Mouse (Mus musculus) kidney, embryonic 15.5 days (tissue): ENCODE measurements around the gene Rnf44. TPM values are rescaled to one million over a fixed set of nuclear protein-coding genes. Genes with fewer than 3 reads are reported as not detected.
A peak's percentile ranks its signal among the peaks of the same experiment; 100 is the strongest.

ENCODE experiments used
- ATAC-seq: fragments of 200-750 bp; cut with Nextera tagmentation; replicated peaks from 2 replicates; pipeline ENCODE4 v1.8.0; 2017; ENCODE audit warnings: moderate TSS enrichment; ENCODE audit not compliant: low FRiP score
- H3K27ac ChIP-seq: fragments of 300-500 bp; sonication (generic); 2 replicates; pipeline ENCODE4 v1.5.1; 2015; ENCODE audit warnings: mild to moderate bottlenecking, inconsistent platforms
- H3K27me3 ChIP-seq: fragments of 300-500 bp; sonication (generic); 2 replicates; pipeline ENCODE4 v1.6.1; 2015; ENCODE audit warnings: inconsistent platforms
- H3K36me3 ChIP-seq: fragments of 300-500 bp; sonication (generic); 2 replicates; pipeline ENCODE4 v1.6.1; 2015; ENCODE audit warnings: inconsistent platforms
- H3K4me1 ChIP-seq: fragments of 300-500 bp; sonication (generic); 2 replicates; pipeline ENCODE4 v1.6.1; 2015; ENCODE audit warnings: inconsistent platforms
- H3K4me2 ChIP-seq: fragments of 300-500 bp; sonication (generic); 2 replicates; pipeline ENCODE4 v1.6.1; 2015; ENCODE audit warnings: moderate library complexity, mild to moderate bottlenecking, inconsistent platforms
- H3K4me3 ChIP-seq: fragments of 300-500 bp; sonication (generic); replicated peaks from 2 replicates; pipeline ENCODE4 v1.5.1; 2015; ENCODE audit warnings: mild to moderate bottlenecking, inconsistent platforms
- H3K9ac ChIP-seq: fragments of 300-500 bp; sonication (generic); 2 replicates; pipeline ENCODE4 v1.6.1; 2015; ENCODE audit warnings: mild to moderate bottlenecking, inconsistent platforms
- H3K9me3 ChIP-seq: fragments of 300-500 bp; sonication (generic); replicated peaks from 2 replicates; pipeline ENCODE4 v1.6.1; 2016; ENCODE audit warnings: inconsistent platforms
- WGBS: fragments of 180-500 bp; shearing (Covaris S2); methylation state at CpG from one replicate; pipeline ENCODE4 v1.1.7; 2015; ENCODE audit warnings: mixed read lengths; 5-methylcytosine and 5-hydroxymethylcytosine counted together
- polyA plus RNA-seq: library from polyadenylated mRNA; unstranded; fragments of >200 nt; fragmentation: Nextera tagmentation; extraction: Ambion mirVana; gene quantifications from 2 replicates; pipeline ENCODE4 v1.2.1, GENCODE M21; 2015

Gene Rnf44
- polyA plus RNA-seq, 1 experiment from 2014 or later = 83.8 TPM

DNA sequence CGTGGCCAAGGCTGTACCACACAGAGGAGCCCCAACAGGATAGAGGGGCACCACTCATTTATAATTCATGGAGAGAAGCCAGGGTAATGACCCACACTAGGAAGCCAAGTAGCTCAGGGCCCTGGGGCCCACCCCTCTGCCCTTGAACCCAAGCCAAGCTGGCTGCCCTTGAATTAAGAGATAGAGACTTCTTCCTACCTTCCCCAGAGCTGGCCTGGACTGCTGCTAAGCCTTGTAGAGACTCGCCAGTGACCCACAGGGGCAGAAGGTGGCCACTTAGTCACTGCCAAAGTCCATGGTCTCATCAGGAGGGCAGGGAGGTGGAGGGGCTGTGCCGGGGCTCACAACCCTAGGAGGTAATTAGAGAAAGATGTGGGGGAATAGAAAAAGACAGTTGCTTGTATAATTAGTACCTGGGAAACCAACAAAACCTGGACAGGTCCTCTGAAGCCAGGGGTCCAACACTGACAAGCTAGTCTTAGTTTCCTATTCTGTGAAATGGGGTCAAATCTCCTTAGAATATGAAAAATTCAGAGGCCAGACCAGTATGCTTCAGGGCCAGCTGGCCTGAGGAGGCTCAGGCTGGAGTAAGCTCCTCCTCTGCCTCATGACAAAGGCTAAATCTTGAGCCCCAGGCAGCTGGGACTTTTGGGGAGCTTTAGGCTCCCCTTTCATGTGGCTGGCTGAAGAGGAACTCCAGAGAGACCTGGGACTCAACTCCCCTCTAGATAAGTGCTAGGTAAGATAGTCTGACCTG, 9.4 kb downstream of the Rnf44 start:
- H3K9me3 ChIP-seq = no peaks in the 10 kb centered on the region
- H3K27me3 ChIP-seq = no peaks in the 10 kb centered on the region
- peaks cover 50% of the 10 kb centered on the region for H3K36me3 ChIP-seq
- H3K4me3 ChIP-seq = 0 out of 2 replicates have a peak overlapping the region, but pooled peaks have one; percentile 98
- H3K4me2 ChIP-seq = peak overlapping the region; percentile 62
- 68% methylated on average over 3 of the region's 3 CpGs for WGBS
- peaks cover 34% of the 10 kb centered on the region for H3K4me1 ChIP-seq
- H3K9ac ChIP-seq = no peak overlapping the region
- ATAC-seq = no peak
- no peak overlapping the region for H3K27ac ChIP-seq

DNA sequence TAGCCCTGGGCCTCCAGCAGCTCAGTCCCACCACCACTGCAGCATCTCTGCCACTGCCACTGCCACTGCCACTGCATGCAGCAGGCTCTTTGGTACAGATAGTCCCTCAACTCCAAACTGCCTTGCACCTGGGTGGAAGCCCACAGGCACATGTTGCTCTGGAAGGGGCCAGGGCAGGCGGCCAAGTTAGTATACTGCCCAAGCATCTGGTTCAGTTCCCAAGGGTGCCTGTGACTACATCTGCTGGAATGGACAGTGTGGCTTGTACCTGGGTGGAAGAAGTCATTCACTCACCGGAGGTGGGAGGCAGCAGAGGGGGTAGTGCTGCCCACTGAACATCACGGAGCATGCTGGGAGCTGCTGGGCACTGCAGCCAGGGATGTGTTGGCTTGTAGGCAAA, 10.4 kb downstream of the Rnf44 start:
- ATAC-seq = no peak
- Histone ChIP-seq H3K27ac (no peak overlapping the region), H3K27me3 (no peaks in the 10 kb centered on the region), H3K4me2 (no peak overlapping the region), H3K36me3 (peaks cover 60% of the 10 kb centered on the region), H3K9ac (no peak overlapping the region), H3K4me1 (peaks cover 28% of the 10 kb centered on the region), H3K9me3 (no peaks in the 10 kb centered on the region), H3K4me3 (no peak overlapping the region)
- WGBS = 86% methylated on average over 3 of the region's 3 CpGs

DNA sequence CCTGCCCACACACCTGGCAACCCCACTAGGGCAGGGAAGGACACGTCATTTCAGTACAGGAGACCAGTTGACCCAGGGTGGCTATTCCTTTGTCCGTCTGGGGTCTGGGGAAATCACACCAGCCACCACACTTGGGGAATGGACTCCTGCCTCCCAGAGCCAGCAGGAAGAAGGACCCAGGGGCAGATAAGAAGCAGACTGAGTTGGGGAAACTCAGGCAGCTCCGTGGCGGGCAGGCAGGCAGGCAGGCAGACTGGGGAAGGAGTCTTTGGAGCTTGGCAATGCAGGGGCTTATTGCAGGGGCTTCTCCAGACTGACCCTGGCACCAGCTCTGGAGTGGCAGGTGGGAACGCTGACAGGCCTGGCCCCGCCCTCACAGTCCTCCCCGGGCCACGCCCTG, 12.4 kb downstream of the Rnf44 start:
- no peak overlapping the region for H3K4me3 ChIP-seq
- H3K4me1 ChIP-seq = peaks cover 27% of the 10 kb centered on the region
- H3K36me3 ChIP-seq = peaks cover 61% of the 10 kb centered on the region
- H3K27me3 ChIP-seq = no peaks in the 10 kb centered on the region
- no peak overlapping the region for H3K27ac ChIP-seq
- H3K4me2 ChIP-seq = no peak overlapping the region
- H3K9me3 ChIP-seq = no peaks in the 10 kb centered on the region
- ATAC-seq = no peak
- no peak overlapping the region for H3K9ac ChIP-seq
- WGBS = 76% methylated on average over 7 of the region's 8 CpGs

DNA sequence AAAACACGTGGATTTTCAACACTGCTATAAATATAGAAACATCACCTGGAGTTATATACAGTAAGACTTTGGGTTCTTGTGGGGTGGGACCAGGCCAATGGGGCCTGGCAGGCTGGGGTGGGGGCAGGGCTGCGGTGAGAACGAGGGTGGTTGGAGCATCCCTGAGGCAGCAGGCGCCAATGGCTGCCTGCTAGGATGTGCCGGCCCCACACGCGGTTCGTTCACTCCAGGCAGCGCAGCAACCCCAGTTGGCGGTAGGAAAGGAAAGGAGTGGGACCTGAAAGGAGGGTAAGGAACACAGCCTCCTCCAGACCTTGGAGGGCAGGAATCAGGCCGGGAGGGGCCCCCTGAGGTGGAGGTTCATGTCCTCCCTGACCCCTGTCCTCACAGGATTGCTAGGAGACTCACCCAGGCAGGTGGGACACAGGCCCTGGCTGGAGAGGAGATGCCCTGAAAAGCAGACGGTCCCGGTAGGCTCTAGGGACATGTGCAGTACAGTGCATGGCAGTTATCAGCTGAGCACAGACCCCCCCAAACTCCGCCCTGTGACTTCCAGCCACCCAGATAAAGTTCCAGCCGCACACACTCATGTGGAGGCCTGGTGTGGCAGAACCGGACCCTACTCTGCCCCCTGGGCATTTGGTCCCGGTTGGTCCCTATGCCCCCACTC, 13.4 kb downstream of the Rnf44 start:
- no peak overlapping the region for H3K4me2 ChIP-seq
- ATAC-seq = no peak; the same call in 1 of the 2 replicates
- no peak overlapping the region for H3K4me3 ChIP-seq
- H3K27me3 ChIP-seq = no peaks in the 10 kb centered on the region
- no peak overlapping the region for H3K27ac ChIP-seq
- 84% methylated on average over 17 of the region's 17 CpGs for WGBS
- H3K4me1 ChIP-seq = peaks cover 17% of the 10 kb centered on the region
- H3K36me3 ChIP-seq = peaks cover 61% of the 10 kb centered on the region
- no peak overlapping the region for H3K9ac ChIP-seq
- no peaks in the 10 kb centered on the region for H3K9me3 ChIP-seq

DNA sequence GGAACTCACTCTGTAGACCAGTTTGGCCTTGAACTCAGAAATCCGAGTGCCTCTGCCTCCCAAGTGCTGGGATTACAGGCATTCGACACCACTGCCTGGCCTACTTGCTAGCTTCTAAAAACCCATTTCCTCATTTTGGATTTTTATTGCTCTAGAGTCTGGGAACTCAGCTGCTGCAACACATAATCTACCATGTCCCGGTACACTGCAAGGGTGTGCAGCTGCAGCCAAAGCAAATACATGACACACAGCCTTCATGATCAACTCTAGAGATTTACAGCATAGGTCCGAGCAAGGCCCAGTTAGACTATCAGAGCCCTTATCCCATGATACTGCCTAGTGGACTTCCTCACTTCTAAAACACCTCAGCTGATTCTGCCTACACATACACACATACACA, 15.4 kb downstream of the Rnf44 start:
- ATAC-seq = no peak
- H3K27ac ChIP-seq = no peak overlapping the region; the same call in 1 of the 2 replicates
- no peak overlapping the region for H3K4me3 ChIP-seq
- H3K9ac ChIP-seq = no peak overlapping the region
- 0 out of 2 replicates have a peak, but pooled peaks cover 2% of the 10 kb centered on the region for H3K4me1 ChIP-seq
- WGBS = 44% methylated on average over 4 of the region's 4 CpGs
- no peaks in the 10 kb centered on the region for H3K9me3 ChIP-seq
- peaks cover 49% of the 10 kb centered on the region for H3K36me3 ChIP-seq
- H3K4me2 ChIP-seq = no peak overlapping the region
- H3K27me3 ChIP-seq = no peaks in the 10 kb centered on the region

DNA sequence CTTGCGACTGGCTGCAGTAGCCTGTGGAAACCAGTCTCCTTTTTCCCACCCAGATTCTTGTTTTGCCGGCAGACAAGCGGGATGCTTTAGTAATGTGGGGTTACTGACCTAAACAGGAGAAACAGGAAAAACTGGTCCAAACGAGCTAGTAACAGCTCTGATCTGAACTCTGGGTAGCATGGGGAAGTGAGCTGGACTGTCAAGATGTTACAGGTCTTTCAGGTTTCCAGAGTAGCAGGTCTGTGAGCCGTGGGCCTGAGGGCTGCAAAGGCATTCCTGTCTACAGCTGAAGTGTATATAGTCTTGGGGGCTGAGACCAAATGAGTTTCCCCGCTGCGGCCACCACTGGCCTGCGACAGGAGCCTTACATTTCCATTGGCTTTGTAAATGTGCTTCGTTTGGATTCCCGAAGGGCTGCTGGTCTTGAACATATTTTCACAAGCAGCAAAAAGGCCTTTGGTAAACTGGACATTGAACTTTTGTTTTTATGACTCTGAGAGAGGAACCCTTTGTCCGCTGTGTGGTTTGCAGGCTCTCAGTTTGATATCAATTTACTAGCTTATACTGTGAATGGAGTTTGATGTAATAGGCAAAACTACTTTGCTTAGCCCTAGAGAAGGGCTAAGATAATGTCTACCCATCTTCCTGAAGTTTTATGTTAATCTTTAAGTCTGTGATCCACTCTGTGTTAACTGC, 17.7 kb downstream of the Rnf44 start:
- peak; percentile 54; the same call in 1 of the 2 replicates for ATAC-seq
- Histone ChIP-seq H3K4me2 (no peak overlapping the region), H3K27me3 (no peaks in the 10 kb centered on the region), H3K9ac (no peak overlapping the region), H3K9me3 (no peaks in the 10 kb centered on the region), H3K36me3 (peaks cover 26% of the 10 kb centered on the region), H3K27ac (peak overlapping the region; percentile 73), H3K4me3 (no peak overlapping the region), H3K4me1 (0 out of 2 replicates have a peak, but pooled peaks cover 2% of the 10 kb centered on the region)
- WGBS = 52% methylated on average over 11 of the region's 11 CpGs

DNA sequence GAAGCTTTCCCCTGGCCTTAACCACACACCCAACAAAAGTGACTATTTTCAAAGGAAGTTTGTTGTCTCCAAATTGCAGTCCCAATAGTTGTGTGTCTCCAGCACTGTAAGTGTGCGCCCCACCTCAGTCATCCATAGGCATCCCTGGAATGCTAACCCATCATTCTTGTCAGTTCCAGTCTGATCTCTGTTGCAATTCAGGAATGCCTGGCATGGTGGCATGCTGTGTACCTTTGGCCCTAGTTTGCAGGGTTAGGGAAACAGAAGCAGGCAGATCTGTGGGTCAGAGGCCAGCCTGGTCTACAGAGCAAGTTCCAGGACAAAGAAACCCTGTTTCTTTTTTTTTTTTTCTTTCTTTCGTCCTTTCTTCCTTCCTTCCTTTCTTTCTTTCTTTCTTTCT, 23.2 kb downstream of the Rnf44 start:
- Histone ChIP-seq H3K9ac (no peak overlapping the region), H3K4me1 (no peaks in the 10 kb centered on the region), H3K4me2 (no peak overlapping the region), H3K36me3 (peaks cover 2% of the 10 kb centered on the region; the same call in 1 of the 2 replicates), H3K9me3 (no peaks in the 10 kb centered on the region), H3K27me3 (no peaks in the 10 kb centered on the region), H3K4me3 (no peak overlapping the region), H3K27ac (no peak overlapping the region)
- ATAC-seq = no peak
- WGBS = 81% methylated on average over 2 of the region's 2 CpGs

DNA sequence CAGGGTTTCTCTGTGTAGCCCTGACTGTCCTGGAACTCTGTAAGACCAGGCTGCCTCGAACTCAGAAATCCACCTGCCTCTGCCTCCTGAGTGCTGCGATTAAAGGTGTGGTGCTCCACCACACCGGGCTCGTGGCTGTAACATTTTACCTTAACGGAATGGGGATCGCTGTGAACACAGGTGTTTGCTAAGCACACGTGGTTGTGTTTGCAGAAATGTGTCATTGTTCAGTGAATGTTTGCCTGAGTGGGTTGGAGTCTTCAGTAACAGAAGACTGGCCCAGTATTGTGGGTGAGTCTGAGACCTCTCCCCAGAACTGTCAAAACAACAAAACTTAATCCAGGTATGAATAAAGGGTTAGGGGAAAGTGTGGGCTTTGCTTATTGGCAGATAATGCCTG, 28.6 kb downstream of the Rnf44 start:
- no peak overlapping the region for H3K4me2 ChIP-seq
- H3K4me1 ChIP-seq = peaks cover 20% of the 10 kb centered on the region
- peaks cover 41% of the 10 kb centered on the region for H3K36me3 ChIP-seq
- no peak overlapping the region for H3K4me3 ChIP-seq
- ATAC-seq = no peak
- no peak overlapping the region for H3K9ac ChIP-seq
- no peak overlapping the region for H3K27ac ChIP-seq
- WGBS = 93% methylated on average over 7 of the region's 7 CpGs
- no peaks in the 10 kb centered on the region for H3K9me3 ChIP-seq
- no peaks in the 10 kb centered on the region for H3K27me3 ChIP-seq

DNA sequence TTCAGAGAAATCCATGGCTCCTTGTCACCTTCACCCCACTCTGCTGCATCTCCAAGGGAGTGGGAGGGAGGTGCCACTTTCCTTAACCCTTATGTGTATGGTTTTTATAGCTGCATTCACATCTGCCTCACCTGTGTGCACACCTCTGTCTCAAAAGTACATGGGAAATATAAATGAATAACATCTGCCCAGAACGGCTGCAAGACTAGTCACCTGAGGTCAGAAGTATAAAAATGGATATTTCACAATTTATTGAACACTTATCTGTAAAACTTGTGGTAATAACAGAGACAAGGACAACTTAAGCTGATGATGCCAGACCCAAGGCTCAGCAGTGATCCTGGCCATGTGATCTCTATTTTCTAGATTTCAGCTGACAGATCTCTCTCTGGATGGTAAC, 29.2 kb downstream of the Rnf44 start:
- no peak overlapping the region for H3K4me3 ChIP-seq
- H3K9me3 ChIP-seq = no peaks in the 10 kb centered on the region
- no peak overlapping the region for H3K4me2 ChIP-seq
- no peak for ATAC-seq
- peaks cover 20% of the 10 kb centered on the region for H3K4me1 ChIP-seq
- 78% methylated on average over 1 of the region's 1 CpGs for WGBS
- H3K27me3 ChIP-seq = no peaks in the 10 kb centered on the region
- peaks cover 46% of the 10 kb centered on the region for H3K36me3 ChIP-seq
- no peak overlapping the region for H3K9ac ChIP-seq
- peak overlapping the region; percentile 84 for H3K27ac ChIP-seq

DNA sequence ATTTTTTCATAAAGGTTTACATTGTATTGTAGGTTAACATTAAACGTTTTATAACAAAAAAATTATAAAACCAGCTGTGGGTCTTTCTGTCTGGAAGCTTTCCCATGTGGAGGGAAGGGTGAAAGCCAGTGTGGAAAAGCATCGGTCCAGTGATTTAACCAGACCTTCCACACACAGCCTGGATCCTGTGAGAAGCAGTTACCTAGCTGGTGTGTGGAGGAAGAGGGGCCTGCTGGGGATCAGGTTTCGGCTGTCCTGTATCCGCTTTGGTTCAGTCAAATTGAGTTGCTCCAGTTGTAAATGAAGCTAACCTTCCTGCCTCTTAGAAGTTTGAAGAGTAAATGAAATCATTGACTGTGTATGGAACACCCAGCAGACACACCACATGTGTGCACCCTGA, 29.7 kb downstream of the Rnf44 start:
- peak; percentile 73; the same call in 1 of the 2 replicates for ATAC-seq
- peak overlapping the region; percentile 84 for H3K27ac ChIP-seq
- no peak overlapping the region for H3K4me2 ChIP-seq
- 38% methylated on average over 4 of the region's 4 CpGs for WGBS
- no peak overlapping the region for H3K4me3 ChIP-seq
- peaks cover 20% of the 10 kb centered on the region for H3K4me1 ChIP-seq
- no peaks in the 10 kb centered on the region for H3K9me3 ChIP-seq
- peaks cover 52% of the 10 kb centered on the region for H3K36me3 ChIP-seq
- no peaks in the 10 kb centered on the region for H3K27me3 ChIP-seq
- no peak overlapping the region for H3K9ac ChIP-seq

DNA sequence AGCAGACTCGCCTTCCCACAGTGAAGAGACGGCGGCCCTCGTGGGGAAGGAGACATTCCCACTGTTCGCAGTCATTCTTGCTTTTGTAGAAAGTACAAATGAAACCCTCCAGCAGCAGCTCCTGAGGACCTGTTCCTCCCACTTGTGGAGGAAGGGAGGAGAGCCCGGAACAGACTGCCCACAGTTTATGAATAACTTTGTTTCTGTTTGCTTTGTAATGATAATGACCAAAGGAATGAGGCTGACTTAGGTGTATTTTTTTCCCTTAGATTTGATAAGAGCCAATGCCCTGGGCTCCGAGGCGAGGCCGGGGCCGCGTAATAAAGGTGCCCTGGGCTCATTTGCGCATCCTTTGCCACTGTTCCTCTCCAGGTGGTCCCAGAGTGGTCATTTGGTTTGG, 32.3 kb downstream of the Rnf44 start:
- 88% methylated on average over 12 of the region's 12 CpGs for WGBS
- H3K4me2 ChIP-seq = no peak overlapping the region
- H3K27me3 ChIP-seq = no peaks in the 10 kb centered on the region
- H3K9me3 ChIP-seq = no peaks in the 10 kb centered on the region
- H3K36me3 ChIP-seq = peaks cover 76% of the 10 kb centered on the region
- H3K27ac ChIP-seq = peak overlapping the region; percentile 59; the same call in 1 of the 2 replicates
- H3K4me1 ChIP-seq = peaks cover 20% of the 10 kb centered on the region
- no peak overlapping the region for H3K9ac ChIP-seq
- no peak for ATAC-seq
- no peak overlapping the region for H3K4me3 ChIP-seq

DNA sequence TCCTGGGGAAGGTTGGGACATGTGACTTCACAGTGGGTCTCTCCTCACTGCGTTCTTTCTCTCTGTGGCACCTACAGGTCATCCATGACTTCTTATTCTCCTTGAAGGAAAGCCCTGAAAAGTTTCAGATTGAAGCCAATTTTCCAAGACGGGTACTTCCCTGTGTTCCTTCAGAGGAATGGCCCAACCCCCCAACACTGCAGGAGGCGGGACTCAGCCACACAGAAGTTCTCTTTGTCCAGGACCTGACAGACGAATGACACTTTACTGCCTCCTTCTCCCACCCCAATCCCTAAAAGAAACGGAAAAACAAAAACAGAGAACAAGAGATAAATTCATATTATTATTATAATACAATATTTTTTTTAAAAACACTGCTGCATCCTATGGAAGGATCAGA, 32.8 kb downstream of the Rnf44 start:
- WGBS = 65% methylated on average over 5 of the region's 5 CpGs
- Histone ChIP-seq H3K9me3 (no peaks in the 10 kb centered on the region), H3K4me3 (no peak overlapping the region), H3K9ac (no peak overlapping the region), H3K27ac (peak overlapping the region; percentile 59; the same call in 1 of the 2 replicates), H3K4me2 (no peak overlapping the region), H3K27me3 (no peaks in the 10 kb centered on the region), H3K36me3 (peaks cover 80% of the 10 kb centered on the region), H3K4me1 (peaks cover 20% of the 10 kb centered on the region)
- no peak for ATAC-seq
